Mouse (Mus musculus) thymus, adult 2 months (tissue): Measurements from ENCODE around the gene Hic2.

Experiments
- CTCF ChIP-seq: fragments of 200-500 bp; IDR thresholded peaks from 2 replicates; pipeline ENCODE4 v1.5.1; 2012; ENCODE audit warnings: mild to moderate bottlenecking, control low read depth, low read length, moderate library complexity, borderline replicate concordance; ENCODE audit not compliant: control insufficient read depth, poor library complexity, insufficient read depth; ENCODE audit errors: extremely low read depth
- POLR2A ChIP-seq: fragments of 200-500 bp; IDR thresholded peaks from 2 replicates; pipeline ENCODE4 v1.6.1; 2012; ENCODE audit warnings: mild to moderate bottlenecking, low read length, control low read depth, moderate library complexity; ENCODE audit not compliant: control insufficient read depth, poor library complexity, insufficient read depth; ENCODE audit errors: extremely low read depth

DNA sequence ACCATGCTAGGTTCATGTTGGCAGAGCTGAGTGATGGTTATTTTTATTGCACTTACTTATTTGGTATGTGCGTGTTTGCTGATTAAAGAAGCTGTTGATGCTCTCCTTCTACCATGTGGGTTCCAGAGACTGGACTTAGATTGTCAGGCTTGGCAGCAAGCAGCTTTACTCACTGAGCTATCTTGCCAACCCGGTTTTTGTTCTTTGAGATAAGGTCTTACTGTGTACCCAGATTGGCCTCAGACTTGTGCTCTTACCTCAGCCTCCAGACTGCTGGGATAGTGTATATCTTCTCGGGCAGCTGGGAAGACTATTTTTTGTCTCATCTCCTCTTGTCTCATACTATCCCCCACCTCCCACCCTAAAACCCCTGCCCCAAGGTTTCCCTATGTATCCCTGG is 4.3 kb downstream of the Hic2 start:
- no peak for TF ChIP-seq CTCF
- TF ChIP-seq POLR2A: no peak
